Mouse (Mus musculus): Measurements from ENCODE around the gene Zbtb9. TPM values are rescaled to one million over a fixed set of nuclear protein-coding genes. Genes with fewer than 3 reads are reported as not detected.
"Not testable (repeated sequence)": the region's sequence is repeated elsewhere in the genome, so short reads cannot be mapped to it uniquely, and the experiment has no call there.

Zbtb9 gene
- polyA plus RNA-seq, 1 experiment from 2014 or later: 14.1 TPM

DNA sequence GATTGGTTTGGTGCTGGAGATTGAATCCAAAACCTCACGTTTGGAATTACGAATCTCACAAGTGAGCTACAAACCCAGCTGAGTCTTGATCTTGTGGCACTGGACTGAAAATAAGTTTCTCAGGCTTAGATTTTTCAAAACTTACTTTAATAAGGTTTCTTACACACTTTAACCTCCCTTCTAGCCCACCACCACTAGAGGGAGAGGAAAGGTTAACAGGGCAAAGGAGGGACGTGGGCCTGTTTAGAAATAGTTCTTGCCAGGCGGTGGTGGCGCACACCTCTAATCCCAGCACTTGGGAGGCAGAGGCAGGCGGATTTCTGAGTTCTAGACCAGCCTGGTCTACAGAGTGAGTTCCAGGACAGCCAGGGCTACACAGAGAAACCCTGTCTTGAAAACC lies 4.4 kb downstream of the Zbtb9 start:
- H3K4me3 ChIP-seq (replicated peaks; ENCODE audit: low read length); H3K27me3 ChIP-seq (ENCODE audit: control insufficient read depth, insufficient read depth, low read length); H3K9me3 ChIP-seq (replicated peaks; ENCODE audit: control insufficient read depth, low read length); H3K4me2 ChIP-seq (ENCODE audit: low read depth, low read length); H3K9ac ChIP-seq (ENCODE audit: low read length); ATAC-seq (ENCODE audit: insufficient read depth, low FRiP score); H3K27ac ChIP-seq (ENCODE audit: low read length): not testable (repeated sequence)
- Histone ChIP-seq H3K4me1 (ENCODE audit: control insufficient read depth, insufficient read depth, low read length) (peaks cover 12% of the 10 kb centered on the region), H3K36me3 (ENCODE audit: control insufficient read depth, insufficient read depth, low read length) (peaks cover 13% of the 10 kb centered on the region; the same call in 1 of the 2 replicates)
- 88% methylated on average over 6 of the region's 6 CpGs for WGBS

DNA sequence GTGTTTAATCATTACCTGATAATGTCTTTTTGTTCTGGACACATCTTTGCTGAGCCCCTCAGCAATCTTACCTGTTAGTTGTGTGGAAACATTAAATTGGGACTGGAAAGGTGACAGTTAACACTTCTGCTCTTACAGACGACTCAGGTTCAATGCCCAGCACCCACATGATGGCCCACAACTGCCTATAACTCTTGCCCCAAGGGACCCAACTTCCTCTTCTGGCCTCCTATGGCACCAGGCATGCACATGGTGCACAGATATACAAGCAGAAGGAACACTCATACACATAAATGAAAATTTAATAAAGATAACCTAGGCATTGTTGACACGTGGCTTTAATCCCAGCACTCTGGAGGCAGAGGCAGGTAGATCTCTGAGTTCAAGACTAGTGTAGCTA lies 6.5 kb downstream of the Zbtb9 start:
- 62% methylated on average over 2 of the region's 2 CpGs for WGBS
- H3K36me3 ChIP-seq (ENCODE audit: control insufficient read depth, insufficient read depth, low read length): peaks cover 13% of the 10 kb centered on the region; the same call in 1 of the 2 replicates

DNA sequence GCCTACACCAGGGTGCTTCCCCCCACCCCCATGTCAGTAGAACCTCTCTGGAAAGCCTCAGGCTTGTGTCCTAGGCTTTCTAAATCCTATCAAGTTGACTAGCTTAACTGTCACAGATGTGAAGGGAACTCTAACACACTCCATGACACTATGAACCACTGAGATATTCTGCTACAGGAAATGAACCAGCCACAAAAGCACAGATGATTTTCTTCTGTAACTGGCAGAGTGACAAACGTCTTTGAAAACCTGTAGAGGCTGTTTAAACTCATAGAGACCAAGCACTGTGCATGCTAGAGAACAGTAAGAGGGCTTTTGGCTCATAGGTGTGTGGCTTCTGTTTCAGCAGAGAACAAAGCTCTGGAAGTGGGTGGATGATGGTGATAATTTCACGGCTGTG lies 8.1 kb downstream of the Zbtb9 start:
- H3K9me3 ChIP-seq (replicated peaks; ENCODE audit: control insufficient read depth, low read length): no peaks in the 10 kb centered on the region
- no peak overlapping the region for H3K4me2 ChIP-seq (ENCODE audit: low read depth, low read length)
- no peaks in the 10 kb centered on the region for H3K27me3 ChIP-seq (ENCODE audit: control insufficient read depth, insufficient read depth, low read length)
- H3K4me3 ChIP-seq (replicated peaks; ENCODE audit: low read length): no peak overlapping the region
- 48% methylated on average over 2 of the region's 2 CpGs for WGBS
- 0 out of 2 replicates have a peak, but pooled peaks cover 2% of the 10 kb centered on the region for H3K4me1 ChIP-seq (ENCODE audit: control insufficient read depth, insufficient read depth, low read length)
- no peak overlapping the region for H3K9ac ChIP-seq (ENCODE audit: low read length)
- peaks cover 3% of the 10 kb centered on the region; the same call in 1 of the 2 replicates for H3K36me3 ChIP-seq (ENCODE audit: control insufficient read depth, insufficient read depth, low read length)
- H3K27ac ChIP-seq (ENCODE audit: low read length): no peak overlapping the region
- ATAC-seq (ENCODE audit: insufficient read depth, low FRiP score): no peak

More for the DNA sequence above, 6.5 kb downstream of the Zbtb9 start:
- H3K27me3 ChIP-seq (ENCODE audit: control insufficient read depth, insufficient read depth, low read length): no peaks in the 10 kb centered on the region
- no peak for ATAC-seq (ENCODE audit: insufficient read depth, low FRiP score)
- H3K4me2 ChIP-seq (ENCODE audit: low read depth, low read length): no peak overlapping the region
- no peaks in the 10 kb centered on the region for H3K9me3 ChIP-seq (replicated peaks; ENCODE audit: control insufficient read depth, low read length)
- H3K9ac ChIP-seq (ENCODE audit: low read length): no peak overlapping the region
- H3K4me3 ChIP-seq (replicated peaks; ENCODE audit: low read length): no peak overlapping the region
- no peak overlapping the region for H3K27ac ChIP-seq (ENCODE audit: low read length)
- peaks cover 3% of the 10 kb centered on the region for H3K4me1 ChIP-seq (ENCODE audit: control insufficient read depth, insufficient read depth, low read length)

DNA sequence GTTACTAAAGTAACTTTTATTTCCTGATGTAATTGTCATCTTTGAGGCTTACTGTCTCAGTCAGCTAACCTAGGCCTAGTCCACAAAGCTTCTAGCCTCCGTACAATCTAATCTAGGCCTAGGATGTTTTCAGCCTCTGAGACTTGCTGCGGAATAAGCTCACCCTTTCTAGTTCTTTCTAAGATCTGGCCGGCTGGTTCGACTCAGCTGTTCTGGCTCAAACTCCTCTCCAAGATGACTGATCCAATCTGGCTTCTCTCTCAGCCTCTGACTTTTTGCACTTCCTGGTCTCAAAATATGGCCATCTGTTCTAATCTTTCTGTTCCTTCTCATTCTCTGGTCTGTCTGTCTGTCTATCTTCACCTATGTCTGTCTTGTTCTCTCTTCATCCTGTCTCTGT lies 10.4 kb downstream of the Zbtb9 start:
- Histone ChIP-seq H3K4me3 (replicated peaks; ENCODE audit: low read length) (no peak overlapping the region), H3K9me3 (replicated peaks; ENCODE audit: control insufficient read depth, low read length) (no peaks in the 10 kb centered on the region), H3K36me3 (ENCODE audit: control insufficient read depth, insufficient read depth, low read length) (peaks cover 3% of the 10 kb centered on the region; the same call in 1 of the 2 replicates), H3K27ac (ENCODE audit: low read length) (no peak overlapping the region), H3K9ac (ENCODE audit: low read length) (no peak overlapping the region), H3K4me2 (ENCODE audit: low read depth, low read length) (no peak overlapping the region), H3K27me3 (ENCODE audit: control insufficient read depth, insufficient read depth, low read length) (no peaks in the 10 kb centered on the region), H3K4me1 (ENCODE audit: control insufficient read depth, insufficient read depth, low read length) (no peaks in the 10 kb centered on the region)
- 65% methylated on average over 4 of the region's 4 CpGs for WGBS
- ATAC-seq (ENCODE audit: insufficient read depth, low FRiP score): no peak

DNA sequence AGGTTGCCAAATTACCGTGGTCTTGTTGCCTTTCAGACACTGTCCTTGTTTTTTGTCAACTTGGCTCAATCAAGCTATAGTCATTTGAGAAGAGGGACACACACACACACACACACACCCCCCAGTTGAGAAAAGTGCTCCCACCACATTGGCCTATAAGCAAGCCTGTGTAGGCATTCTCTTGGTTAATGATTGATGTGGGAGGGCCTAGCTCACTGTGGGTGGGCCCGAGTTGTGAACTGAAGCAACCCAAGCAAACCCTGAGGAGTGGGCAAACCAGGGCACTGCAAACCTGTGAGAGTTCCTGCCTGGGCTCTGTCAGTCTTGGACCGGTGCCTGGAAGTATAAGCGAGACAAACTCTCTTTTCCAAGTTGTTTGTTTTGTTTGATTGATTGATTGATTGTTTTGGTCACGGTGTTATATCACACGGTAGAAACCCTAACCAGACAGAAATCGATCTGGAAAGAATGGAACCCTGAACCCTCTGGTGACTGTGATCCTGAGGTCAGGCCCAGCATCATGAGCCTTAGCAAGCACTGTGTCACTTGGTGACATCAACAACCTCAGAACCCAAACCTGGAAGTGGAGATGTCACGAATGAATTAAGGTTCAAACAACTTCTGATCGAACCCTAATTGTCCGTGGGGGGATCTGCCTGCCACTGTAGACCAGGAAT lies 12.7 kb downstream of the Zbtb9 start:
- Histone ChIP-seq H3K27me3 (ENCODE audit: control insufficient read depth, insufficient read depth, low read length) (no peaks in the 10 kb centered on the region), H3K4me1 (ENCODE audit: control insufficient read depth, insufficient read depth, low read length) (no peaks in the 10 kb centered on the region), H3K36me3 (ENCODE audit: control insufficient read depth, insufficient read depth, low read length) (no peaks in the 10 kb centered on the region), H3K4me2 (ENCODE audit: low read depth, low read length) (no peak overlapping the region), H3K9ac (ENCODE audit: low read length) (no peak overlapping the region), H3K9me3 (replicated peaks; ENCODE audit: control insufficient read depth, low read length) (no peaks in the 10 kb centered on the region), H3K27ac (ENCODE audit: low read length) (no peak overlapping the region), H3K4me3 (replicated peaks; ENCODE audit: low read length) (no peak overlapping the region)
- no peak for ATAC-seq (ENCODE audit: insufficient read depth, low FRiP score)
- 55% methylated on average over 10 of the region's 10 CpGs for WGBS

DNA sequence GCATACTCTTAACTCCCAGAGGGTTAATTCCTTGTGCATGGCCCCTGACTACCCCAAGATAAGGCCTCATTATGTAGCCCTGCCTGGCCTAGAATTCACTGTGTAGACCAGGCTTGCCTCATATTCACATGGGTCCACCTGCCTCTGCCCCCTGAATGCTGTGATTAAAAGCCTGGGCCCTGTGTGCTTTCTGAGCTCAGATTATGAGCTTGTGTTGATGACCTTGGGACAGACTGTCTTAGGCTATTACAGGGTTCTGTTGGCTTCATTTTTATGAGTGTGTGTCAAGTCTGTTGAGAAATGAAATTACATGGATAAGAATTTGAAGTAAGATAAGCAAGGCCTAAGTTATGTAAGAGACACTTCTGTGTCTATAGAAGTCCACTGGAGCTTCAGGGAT lies 17.6 kb downstream of the Zbtb9 start:
- H3K27me3 ChIP-seq (ENCODE audit: control insufficient read depth, insufficient read depth, low read length): no peaks in the 10 kb centered on the region
- H3K36me3 ChIP-seq (ENCODE audit: control insufficient read depth, insufficient read depth, low read length): no peaks in the 10 kb centered on the region
- H3K9me3 ChIP-seq (replicated peaks; ENCODE audit: control insufficient read depth, low read length): no peaks in the 10 kb centered on the region
- no peak overlapping the region for H3K9ac ChIP-seq (ENCODE audit: low read length)
- no peak overlapping the region for H3K4me2 ChIP-seq (ENCODE audit: low read depth, low read length)
- no peak overlapping the region for H3K27ac ChIP-seq (ENCODE audit: low read length)
- ATAC-seq (ENCODE audit: insufficient read depth, low FRiP score): 0 out of 2 replicates have a peak, but pooled peaks have one; percentile 25
- no peaks in the 10 kb centered on the region for H3K4me1 ChIP-seq (ENCODE audit: control insufficient read depth, insufficient read depth, low read length)
- no peak overlapping the region for H3K4me3 ChIP-seq (replicated peaks; ENCODE audit: low read length)

DNA sequence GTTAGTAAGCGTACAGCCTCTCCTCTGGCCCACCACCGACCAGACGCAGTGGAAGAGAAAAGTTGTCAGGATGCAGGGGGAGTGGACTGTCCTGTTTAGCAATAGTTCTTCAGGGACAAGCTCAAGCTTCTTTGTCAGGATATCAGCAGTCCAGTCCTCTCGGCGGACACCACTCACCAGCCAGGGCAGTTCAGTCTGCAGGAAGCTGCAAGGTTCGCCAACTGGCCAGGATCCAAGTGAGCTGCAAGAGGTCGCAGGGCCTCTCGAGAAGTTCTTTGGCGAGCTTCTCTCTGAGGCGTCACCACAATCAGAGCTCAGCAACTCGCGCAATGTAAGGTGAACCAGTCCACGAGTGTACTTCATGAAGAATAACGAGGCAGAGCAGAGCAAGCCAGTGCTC lies 21.4 kb downstream of the Zbtb9 start:
- Histone ChIP-seq H3K27ac (ENCODE audit: low read length) (peak overlapping the region; percentile 42), H3K9ac (ENCODE audit: low read length) (no peak overlapping the region), H3K36me3 (ENCODE audit: control insufficient read depth, insufficient read depth, low read length) (no peaks in the 10 kb centered on the region), H3K27me3 (ENCODE audit: control insufficient read depth, insufficient read depth, low read length) (no peaks in the 10 kb centered on the region), H3K4me3 (replicated peaks; ENCODE audit: low read length) (no peak overlapping the region), H3K9me3 (replicated peaks; ENCODE audit: control insufficient read depth, low read length) (no peaks in the 10 kb centered on the region), H3K4me2 (ENCODE audit: low read depth, low read length) (no peak overlapping the region), H3K4me1 (ENCODE audit: control insufficient read depth, insufficient read depth, low read length) (no peaks in the 10 kb centered on the region)
- no peak for ATAC-seq (ENCODE audit: insufficient read depth, low FRiP score)
- WGBS: 63% methylated on average over 14 of the region's 14 CpGs

DNA sequence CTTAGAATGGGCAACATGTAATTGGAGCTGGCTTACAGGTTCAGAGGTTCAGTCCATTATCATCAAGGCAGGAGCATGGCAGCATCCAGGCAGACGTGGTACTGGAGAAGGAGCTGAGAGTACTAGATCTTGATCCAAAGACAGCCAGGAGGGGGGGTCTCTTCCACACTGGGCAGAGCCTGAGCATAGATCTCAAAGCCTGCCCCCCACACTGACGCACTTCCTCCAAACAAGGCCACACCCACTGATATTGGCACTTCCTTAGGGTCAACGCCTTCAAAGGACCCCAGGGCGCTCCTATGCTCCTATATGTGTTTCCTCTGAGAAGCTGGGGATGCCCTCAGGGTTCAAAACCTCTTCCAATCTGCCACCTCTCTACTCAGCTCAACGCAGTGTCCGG lies 22.0 kb downstream of the Zbtb9 start:
- Histone ChIP-seq H3K27me3 (ENCODE audit: control insufficient read depth, insufficient read depth, low read length) (no peaks in the 10 kb centered on the region), H3K4me3 (replicated peaks; ENCODE audit: low read length) (no peak overlapping the region), H3K36me3 (ENCODE audit: control insufficient read depth, insufficient read depth, low read length) (no peaks in the 10 kb centered on the region), H3K4me2 (ENCODE audit: low read depth, low read length) (no peak overlapping the region), H3K4me1 (ENCODE audit: control insufficient read depth, insufficient read depth, low read length) (no peaks in the 10 kb centered on the region), H3K27ac (ENCODE audit: low read length) (peak overlapping the region; percentile 42), H3K9me3 (replicated peaks; ENCODE audit: control insufficient read depth, low read length) (no peaks in the 10 kb centered on the region), H3K9ac (ENCODE audit: low read length) (no peak overlapping the region)
- ATAC-seq (ENCODE audit: insufficient read depth, low FRiP score): no peak
- WGBS: 74% methylated on average over 6 of the region's 6 CpGs

DNA sequence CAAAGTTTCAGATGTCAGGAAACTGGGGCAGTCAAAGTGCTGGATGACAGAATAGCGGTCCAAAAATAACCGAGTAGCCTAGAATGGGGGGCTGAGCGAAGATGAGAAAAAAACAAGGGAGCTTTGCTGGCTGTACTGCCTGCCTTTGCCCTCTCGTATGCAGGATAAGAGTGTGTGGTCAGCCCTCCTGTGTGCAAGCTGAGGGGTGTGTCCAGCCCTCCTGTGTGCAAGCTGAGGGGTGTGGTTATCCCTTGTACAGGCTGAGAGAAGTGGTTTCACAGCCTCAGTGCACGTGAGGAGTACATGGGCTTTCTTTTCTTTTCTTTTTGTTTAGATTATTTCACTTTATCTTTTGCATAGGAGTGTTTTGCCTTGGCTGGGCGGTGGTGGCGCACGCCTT lies 22.6 kb downstream of the Zbtb9 start:
- Histone ChIP-seq H3K27me3 (ENCODE audit: control insufficient read depth, insufficient read depth, low read length) (no peaks in the 10 kb centered on the region), H3K9ac (ENCODE audit: low read length) (no peak overlapping the region), H3K4me2 (ENCODE audit: low read depth, low read length) (no peak overlapping the region), H3K4me1 (ENCODE audit: control insufficient read depth, insufficient read depth, low read length) (no peaks in the 10 kb centered on the region), H3K4me3 (replicated peaks; ENCODE audit: low read length) (no peak overlapping the region), H3K36me3 (ENCODE audit: control insufficient read depth, insufficient read depth, low read length) (no peaks in the 10 kb centered on the region), H3K9me3 (replicated peaks; ENCODE audit: control insufficient read depth, low read length) (no peaks in the 10 kb centered on the region), H3K27ac (ENCODE audit: low read length) (no peak overlapping the region)
- peak; percentile 65; the same call in 1 of the 2 replicates for ATAC-seq (ENCODE audit: insufficient read depth, low FRiP score)
- 53% methylated on average over 8 of the region's 8 CpGs for WGBS

Data from stomach, embryonic 16.5 days (tissue).